Mouse (Mus musculus): ENCODE data around the gene Olfr554.
"Not testable (repeated sequence)": the region's sequence is repeated elsewhere in the genome, so short reads cannot be mapped to it uniquely, and the experiment has no call there.

Olfr554 gene

DNA sequence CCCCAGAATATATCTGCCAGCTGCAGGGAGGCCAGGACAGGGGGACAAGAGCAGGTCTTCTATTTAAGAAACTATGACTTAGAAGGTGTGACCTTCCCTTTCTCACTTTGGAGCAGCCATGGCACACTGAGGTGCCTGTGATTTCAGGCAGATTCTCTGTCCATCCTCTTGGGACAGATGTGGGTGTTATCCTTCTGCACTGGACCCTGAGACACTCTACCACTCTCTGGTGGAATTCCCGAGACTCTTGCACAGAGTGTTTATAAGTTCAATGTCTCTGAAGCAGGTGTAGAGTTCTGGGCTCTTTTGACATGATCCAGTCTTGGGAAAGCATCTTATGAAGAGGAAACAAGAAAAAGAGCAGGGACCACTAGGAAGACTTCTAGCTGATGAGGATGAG lies at the start of gene Olfr554:
Gene Olfr554, plus strand, starts transcription at position 301 of the 400 bp plus-strand sequence.
- DNase-seq: no peak

DNA sequence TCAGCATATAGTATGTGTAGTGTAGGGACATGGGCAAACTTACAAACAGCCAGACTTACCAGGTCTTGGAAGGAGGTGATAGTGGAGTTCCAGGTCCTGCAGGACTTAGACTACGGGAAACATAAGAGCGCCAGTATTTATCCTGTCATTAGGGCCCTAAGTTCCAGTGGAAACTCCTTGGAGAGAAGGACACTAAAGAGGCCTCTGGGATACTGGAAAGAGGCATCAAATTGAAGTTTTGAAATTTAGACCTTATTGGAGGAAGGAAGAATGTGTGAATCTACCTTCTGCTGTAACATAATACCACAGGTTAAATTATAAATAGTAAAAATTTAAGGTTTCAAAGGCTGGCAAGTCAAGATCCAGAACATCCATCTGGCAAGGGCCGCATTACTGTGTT lies 46.4 kb upstream of the Olfr554 start, which contains the start of gene Olfr551:
Gene Olfr551, minus strand, starts transcription at position 101 of the 400 bp plus-strand sequence.
- DNase-seq: no peak

DNA sequence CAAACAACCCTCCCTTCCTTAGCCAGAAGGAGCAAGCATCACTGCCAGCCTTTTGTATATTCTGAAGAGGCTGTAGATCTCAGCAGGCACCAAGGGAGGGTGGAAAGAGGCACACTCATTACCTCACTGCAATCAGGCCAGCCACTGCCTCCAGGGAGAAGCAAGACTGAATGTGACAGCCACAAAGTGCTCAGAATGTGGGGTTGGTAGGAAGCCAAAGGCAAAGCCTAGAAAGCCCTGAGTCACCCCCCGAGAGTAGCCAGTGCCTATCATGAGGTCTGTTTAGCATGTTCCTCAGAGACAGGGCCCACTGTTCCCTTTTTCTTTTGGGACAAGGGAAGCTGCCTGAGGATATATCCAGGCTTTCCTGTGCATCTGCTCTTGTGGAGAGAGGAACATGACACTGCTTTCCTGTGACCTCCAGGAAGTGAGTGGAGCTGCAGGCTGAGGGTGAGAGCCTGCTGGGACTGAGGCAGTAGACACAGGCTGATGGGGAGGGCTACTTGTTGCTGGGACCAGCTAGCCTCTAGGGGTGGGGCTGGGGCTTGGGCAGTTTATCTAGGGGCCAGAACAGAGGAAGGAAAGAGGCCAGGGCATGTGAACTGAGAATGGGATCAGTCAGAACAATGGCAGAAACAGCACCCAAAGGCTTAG lies 40.7 kb upstream of the Olfr554 start, which contains the start of gene Olfr552:
Gene Olfr552, plus strand, starts transcription at position 393 of the 654 bp plus-strand sequence.
- DNase-seq: no peak

DNA sequence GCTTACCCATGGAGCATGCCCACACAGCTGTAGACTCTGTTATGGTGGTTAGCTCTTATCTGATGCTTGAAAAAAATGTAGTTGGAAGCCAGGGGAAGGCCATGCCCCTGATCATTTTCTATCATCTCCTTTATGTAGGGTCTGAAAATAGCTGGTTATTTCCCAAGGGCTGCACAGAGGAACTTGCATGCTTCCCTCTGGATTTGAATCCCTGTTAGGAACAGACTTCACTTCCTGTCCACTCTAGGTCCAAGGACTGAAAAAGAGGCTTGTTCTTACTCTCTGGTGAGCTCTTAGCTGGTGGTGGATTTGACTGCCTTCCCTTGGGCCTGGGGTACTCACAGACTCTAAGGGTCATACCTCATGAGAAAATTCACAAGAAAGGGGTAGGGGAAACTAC lies 20.1 kb upstream of the Olfr554 start, which contains the start of gene Olfr553:
Gene Olfr553, minus strand, starts transcription at position 101 of the 400 bp plus-strand sequence.
- DNase-seq: no peak

DNA sequence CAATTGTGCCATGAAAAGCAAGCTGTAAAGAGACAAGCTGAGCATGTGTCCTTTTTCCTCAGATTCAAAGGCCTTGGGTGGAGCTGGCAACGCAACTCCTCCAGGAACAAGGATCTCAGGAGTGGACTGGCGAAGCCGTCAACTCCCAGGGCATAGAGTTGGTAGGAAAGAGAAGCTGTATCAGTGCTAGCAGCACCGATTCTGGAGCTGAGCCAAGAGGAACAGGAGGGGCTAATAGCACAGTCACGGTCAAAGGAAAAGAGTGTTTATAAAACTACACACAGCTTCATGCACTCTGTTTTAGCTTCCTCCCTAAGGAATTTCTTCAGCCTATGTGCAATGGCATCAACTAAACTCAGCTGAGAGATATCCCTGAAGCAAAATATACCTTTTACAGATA lies 18.6 kb upstream of the Olfr554 start:
- DNase-seq: no peak

DNA sequence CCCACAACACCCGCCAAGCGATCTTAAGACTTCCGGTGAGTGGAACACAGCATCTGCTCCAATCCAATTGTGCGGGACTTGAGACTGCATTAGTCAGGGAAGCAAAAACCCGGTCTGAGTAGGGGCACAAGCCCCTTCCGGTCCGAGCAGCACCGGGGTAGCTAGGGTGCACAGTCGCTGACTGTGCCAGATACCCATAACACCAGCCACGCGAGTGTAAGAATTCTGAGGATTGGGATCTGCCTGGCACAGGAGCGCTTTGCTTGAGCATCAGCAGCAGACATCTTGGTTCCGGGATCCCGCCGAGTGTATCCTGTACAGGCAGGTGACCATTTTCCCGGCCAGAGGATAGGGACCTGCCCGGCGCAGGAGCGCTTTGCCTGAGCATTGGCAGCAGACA lies 17.9 kb upstream of the Olfr554 start:
- not testable (repeated sequence) for DNase-seq

DNA sequence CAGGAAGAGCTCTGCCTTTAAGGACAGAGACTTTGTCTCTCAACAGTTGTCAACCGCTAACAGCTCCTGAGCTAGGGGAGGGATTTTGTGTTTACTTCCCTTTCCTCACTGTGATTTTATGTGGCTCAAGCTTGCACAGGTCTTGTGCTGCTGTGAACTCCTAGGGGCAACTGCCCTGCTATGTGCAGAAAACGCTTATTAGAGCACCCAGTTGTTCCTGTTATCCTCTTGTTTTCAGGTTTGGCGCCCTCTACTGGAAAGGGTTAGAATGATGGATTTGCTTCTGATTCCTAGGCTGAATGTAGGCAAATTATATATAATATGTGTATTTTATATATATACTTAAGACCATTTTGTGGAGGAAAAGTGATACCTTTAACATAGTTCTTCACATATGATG lies 1.6 kb upstream of the Olfr554 start:
- DNase-seq: peak; percentile 10

DNA sequence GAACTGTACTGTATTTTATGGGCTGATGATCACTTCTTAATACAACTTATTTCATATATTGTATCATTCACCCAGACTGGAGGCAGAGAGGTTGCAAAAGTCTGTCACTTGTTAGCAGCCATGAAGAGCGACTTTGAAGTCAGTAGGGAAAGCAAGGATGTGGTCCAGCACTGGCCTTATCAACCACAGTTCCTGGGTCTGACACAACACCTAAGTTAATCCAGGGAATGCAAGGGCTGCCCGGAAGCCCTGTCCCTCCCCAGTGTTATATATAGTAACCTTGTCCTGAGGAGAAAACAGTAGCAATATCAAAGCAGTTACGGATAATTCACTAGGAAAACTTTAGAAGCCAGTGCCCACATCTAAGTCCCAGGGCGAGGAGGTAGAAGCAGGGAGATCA lies 6.7 kb downstream of the Olfr554 start:
- not testable (repeated sequence) for DNase-seq

DNA sequence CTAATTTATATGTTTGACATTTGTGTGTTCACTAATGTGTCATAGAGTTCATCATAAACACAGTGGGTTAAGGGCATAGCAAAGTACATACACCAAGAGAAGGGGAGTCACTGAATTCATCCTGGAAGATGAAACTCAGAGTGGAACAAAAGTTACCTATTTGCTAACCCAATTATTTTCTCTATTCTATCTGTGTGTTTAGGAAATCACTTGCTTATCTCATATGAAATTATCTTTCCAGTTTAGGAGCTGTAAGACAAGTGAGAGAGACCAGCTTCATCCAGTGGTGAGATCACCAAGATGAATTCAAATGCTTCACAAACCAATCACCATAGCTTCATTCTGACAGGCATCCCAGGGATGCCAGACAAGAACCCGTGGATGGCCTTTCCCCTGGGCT lies 20.3 kb downstream of the Olfr554 start, which contains the start of gene Olfr555:
Gene Olfr555, plus strand, starts transcription at position 301 of the 400 bp plus-strand sequence.
- DNase-seq: no peak

DNA sequence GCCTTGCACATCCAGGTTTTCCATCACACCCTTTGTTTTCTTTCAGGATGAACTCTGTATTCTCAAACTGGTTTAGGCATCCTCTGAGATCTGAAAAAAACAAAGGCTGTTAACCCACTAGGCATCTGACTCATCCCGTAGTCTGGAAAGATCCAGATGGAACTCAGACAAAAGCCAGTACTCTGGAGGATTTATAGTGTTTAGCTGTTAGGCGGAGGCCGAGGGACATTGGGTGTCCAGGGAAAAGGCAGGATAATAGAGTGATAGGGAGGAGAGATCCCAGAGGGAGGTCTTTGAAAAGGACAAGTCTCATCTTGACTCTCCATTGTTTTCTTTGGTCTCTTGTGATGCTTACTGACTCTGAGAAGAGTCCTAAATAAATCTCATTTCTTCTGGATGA lies 26.4 kb downstream of the Olfr554 start, which contains the start of gene Olfr556:
Gene Olfr556, plus strand, starts transcription at position 301 of the 400 bp plus-strand sequence.
- no peak for DNase-seq

DNA sequence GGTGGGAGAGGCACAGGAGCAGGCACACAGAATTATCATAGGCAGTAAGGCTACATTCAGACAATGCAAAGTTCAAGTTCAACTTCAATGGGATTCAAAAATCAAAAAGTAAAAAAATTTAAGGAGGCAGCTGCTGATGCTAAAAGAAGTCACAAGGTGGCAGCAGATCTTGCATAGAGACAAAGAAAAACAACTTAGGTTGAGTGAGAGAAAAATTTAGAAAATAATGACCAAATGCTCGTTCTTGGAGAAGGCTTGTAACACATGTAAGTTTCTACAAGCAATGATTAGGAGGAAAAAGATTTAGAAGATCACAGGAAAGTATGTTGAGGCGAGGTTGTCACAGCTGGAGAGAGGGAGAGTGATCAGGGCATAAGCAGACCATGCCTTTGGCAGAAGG lies 27.1 kb downstream of the Olfr554 start:
- no peak for DNase-seq

DNA sequence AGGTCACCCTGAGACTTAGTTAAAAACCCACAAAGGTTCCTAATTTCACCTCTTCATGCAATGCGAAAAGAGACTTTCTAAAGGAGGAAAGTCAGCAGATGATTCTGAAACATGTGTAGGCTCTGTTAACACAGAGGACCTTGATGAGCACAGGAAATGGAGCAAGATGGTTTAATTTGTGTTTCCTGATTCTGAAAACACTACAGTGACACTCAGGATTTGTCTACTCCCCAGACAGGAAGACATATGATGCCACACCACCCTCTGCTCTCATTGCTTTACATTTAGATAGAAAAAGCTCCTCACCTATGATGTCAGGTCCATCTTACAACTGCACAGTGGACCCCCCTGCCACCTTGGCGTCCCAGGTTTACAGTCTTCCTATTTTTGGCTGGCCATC lies 38.0 kb downstream of the Olfr554 start:
- DNase-seq: no peak

DNA sequence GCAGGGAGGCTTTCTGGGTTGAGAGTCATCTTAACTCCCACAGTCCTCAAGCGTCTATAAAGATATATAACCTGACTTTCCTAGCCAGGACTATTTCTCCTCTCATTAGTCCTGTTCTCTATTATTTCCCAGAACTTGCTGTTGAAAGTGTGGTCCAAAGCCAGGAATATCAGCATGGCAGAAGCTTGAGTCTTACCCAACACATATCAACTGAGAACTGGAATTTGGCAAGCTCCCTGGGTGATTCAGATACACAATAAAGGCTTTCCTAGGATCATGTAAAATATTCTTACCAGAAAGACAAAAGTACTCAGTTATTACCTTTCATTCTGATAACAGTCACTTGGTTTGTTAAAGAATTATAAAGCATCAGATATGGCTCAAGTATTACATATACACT lies 43.7 kb downstream of the Olfr554 start:
- DNase-seq: no peak

DNA sequence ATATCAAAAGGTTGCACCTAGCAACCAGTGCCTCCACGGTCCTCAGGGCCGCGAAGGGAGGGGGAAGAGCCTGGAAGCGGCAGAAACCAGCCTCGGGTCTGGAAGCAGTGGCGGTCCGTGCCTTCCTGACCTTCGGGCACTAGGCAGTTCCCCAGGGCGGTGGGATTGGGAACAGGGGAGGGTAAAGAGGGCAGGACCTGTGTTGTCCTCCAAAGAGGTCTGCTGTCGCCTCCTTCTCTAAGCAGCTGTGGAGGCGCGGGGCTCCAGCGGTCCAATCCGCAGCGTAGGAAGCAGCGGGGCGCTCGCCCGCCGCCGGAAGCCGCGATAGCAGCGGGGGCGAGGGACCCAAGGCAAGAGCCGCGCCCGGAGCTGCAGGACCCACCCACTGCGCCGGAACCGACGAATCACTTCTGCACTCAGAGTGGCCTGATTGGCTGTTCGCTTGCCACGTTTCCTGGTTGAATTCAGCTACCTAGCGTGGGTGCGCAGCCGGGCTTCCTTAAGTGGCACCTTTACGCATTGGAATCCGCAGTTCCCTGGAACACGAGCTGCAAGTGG lies 48.8 kb downstream of the Olfr554 start, which contains the start of gene Trim68:
Gene Trim68, minus strand, starts transcription at position 384 of the 558 bp plus-strand sequence.
- peak; percentile 85 for DNase-seq
